In genomic region chr11:69767625-69767909, GRCm38 (mm10) we compare ENCODE assay signal across 8 mouse cellular contexts. TPM values are rescaled to one million over a fixed set of nuclear protein-coding genes. Genes with fewer than 3 reads are reported as not detected.
DNase-seq lines count a peak whose midpoint lies in the region; ATAC-seq lines count a peak whose summit lies in the region.

No protein-coding gene starts in this region.

- 52% methylated on average over 4 of the region's 4 CpGs for WGBS in embryonic facial prominence, embryonic 13.5 days
- WGBS in kidney, embryonic 16.5 days: 46% methylated on average over 4 of the region's 4 CpGs

- no peak for DNase-seq in frontal cortex, postnatal 25 days (ENCODE audit: low spot score in 2 of 2)
- DNase-seq in lung, postnatal 25 days (ENCODE audit: low spot score): peak; percentile 59
- no peak for DNase-seq in thymus, postnatal 25 days
- DNase-seq in adrenal gland, adult (ENCODE audit: inconsistent age in 2 of 2, low spot score in 1 of 2): no peak
- DNase-seq in gastrocnemius, postnatal 10 days: no peak

- peaks cover 6% of the 10 kb centered on the region; the same call in 1 of the 2 replicates for H3K36me3 ChIP-seq in embryonic facial prominence, embryonic 13.5 days
- no peaks in the 10 kb centered on the region for H3K36me3 ChIP-seq in kidney, embryonic 16.5 days (ENCODE audit: insufficient read depth, low read length)

- H3K9me3 ChIP-seq in embryonic facial prominence, embryonic 13.5 days: no peaks in the 10 kb centered on the region
- H3K9me3 ChIP-seq in kidney, embryonic 16.5 days (ENCODE audit: low read length): no peaks in the 10 kb centered on the region

- peaks cover 33% of the 10 kb centered on the region for H3K4me1 ChIP-seq in embryonic facial prominence, embryonic 13.5 days
- H3K4me1 ChIP-seq in kidney, embryonic 16.5 days (ENCODE audit: insufficient read depth, low read length): peaks cover 23% of the 10 kb centered on the region

- H3K4me3 ChIP-seq in embryonic facial prominence, embryonic 13.5 days: peak overlapping the region; percentile 78; the same call in 1 of the 2 replicates
- H3K4me3 ChIP-seq in kidney, embryonic 16.5 days (ENCODE audit: low read length): peak overlapping the region; percentile 90; the same call in 1 of the 2 replicates

- peak overlapping the region; percentile 94; the same call in 1 of the 2 replicates for H3K27ac ChIP-seq in embryonic facial prominence, embryonic 13.5 days
- H3K27ac ChIP-seq in kidney, embryonic 16.5 days (ENCODE audit: low read length): peak overlapping the region; percentile 56; the same call in 1 of the 2 replicates

- no peaks in the 10 kb centered on the region for H3K27me3 ChIP-seq in embryonic facial prominence, embryonic 13.5 days
- no peaks in the 10 kb centered on the region for H3K27me3 ChIP-seq in kidney, embryonic 16.5 days (ENCODE audit: insufficient read depth, low read length)

- H3K9ac ChIP-seq in embryonic facial prominence, embryonic 13.5 days: peak overlapping the region; percentile 95
- 0 out of 2 replicates have a peak overlapping the region, but pooled peaks have one; percentile 2 for H3K9ac ChIP-seq in kidney, embryonic 16.5 days (replicated peaks; ENCODE audit: low read length)

- ATAC-seq in frontal cortex, adult (ENCODE audit: low TSS enrichment): 0 out of 2 replicates have a peak, but pooled peaks have one; percentile 10
- no peak for ATAC-seq in embryonic facial prominence, embryonic 13.5 days (ENCODE audit: insufficient number of reproducible peaks, insufficient read depth, low FRiP score, low TSS enrichment, low read depth)
- no peak for ATAC-seq in kidney, embryonic 16.5 days (ENCODE audit: low FRiP score, low TSS enrichment)

- peak overlapping the region; percentile 74 for H3K4me2 ChIP-seq in embryonic facial prominence, embryonic 13.5 days
- H3K4me2 ChIP-seq in kidney, embryonic 16.5 days (replicated peaks; ENCODE audit: low read depth, low read length): peak overlapping the region; percentile 69; the same call in 1 of the 2 replicates

RNA-seq across cellular contexts. Expression of gene Zbtb4, which starts 1.9 kb away (rescaled TPM):
- polyA plus RNA-seq in embryonic facial prominence, embryonic 13.5 days (2015; fragmentation: Nextera tagmentation; extraction: Ambion mirVana): 3.5 and 4.8 TPM in 2 replicates
- 2.9 TPM in 2 replicates for polyA plus RNA-seq in kidney, embryonic 16.5 days (2015; fragmentation: Nextera tagmentation; extraction: Ambion mirVana)
- total RNA-seq in gastrocnemius, postnatal 10 days (2021): 10 to 100 TPM; 21.0 to 29.3 TPM

RNA-seq across cellular contexts. Expression of gene Slc35g3, which starts 5.8 kb away (rescaled TPM):
- not detected in 2 replicates for polyA plus RNA-seq in embryonic facial prominence, embryonic 13.5 days (2015; fragmentation: Nextera tagmentation; extraction: Ambion mirVana)
- 0.25 and 0.64 TPM in 2 replicates for polyA plus RNA-seq in kidney, embryonic 16.5 days (2015; fragmentation: Nextera tagmentation; extraction: Ambion mirVana)
- not detected for total RNA-seq in gastrocnemius, postnatal 10 days (2021)

RNA-seq across cellular contexts. Expression of gene Polr2a, which starts 9.1 kb away (rescaled TPM):
- 27.3 and 31.3 TPM in 2 replicates for polyA plus RNA-seq in embryonic facial prominence, embryonic 13.5 days (2015; fragmentation: Nextera tagmentation; extraction: Ambion mirVana)
- 28.3 and 33.6 TPM in 2 replicates for polyA plus RNA-seq in kidney, embryonic 16.5 days (2015; fragmentation: Nextera tagmentation; extraction: Ambion mirVana)
- total RNA-seq in gastrocnemius, postnatal 10 days (2021): 10 to 100 TPM; 45.9 to 49.4 TPM

RNA-seq across cellular contexts. Expression of gene Chrnb1, which starts 28.2 kb away (rescaled TPM):
- polyA plus RNA-seq in embryonic facial prominence, embryonic 13.5 days (2015; fragmentation: Nextera tagmentation; extraction: Ambion mirVana): 5.4 and 5.7 TPM in 2 replicates
- polyA plus RNA-seq in kidney, embryonic 16.5 days (2015; fragmentation: Nextera tagmentation; extraction: Ambion mirVana): 12.9 and 13.8 TPM in 2 replicates
- 100 to 1,000 TPM; 105 to 124 TPM for total RNA-seq in gastrocnemius, postnatal 10 days (2021)

RNA-seq across cellular contexts. Expression of gene Fgf11, which starts 34.1 kb away (rescaled TPM):
- polyA plus RNA-seq in embryonic facial prominence, embryonic 13.5 days (2015; fragmentation: Nextera tagmentation; extraction: Ambion mirVana): 3.6 TPM in 2 replicates
- polyA plus RNA-seq in kidney, embryonic 16.5 days (2015; fragmentation: Nextera tagmentation; extraction: Ambion mirVana): 2.6 and 3.0 TPM in 2 replicates
- total RNA-seq in gastrocnemius, postnatal 10 days (2021): 10 to 100 TPM; 10.5 to 12.2 TPM
